Mouse (Mus musculus): ENCODE measurements around the gene Acadvl.

Acadvl gene

GRCm38 (mm10) chr11:70000396-70000898 lies 14.8 kb downstream of the Acadvl start, which contains the start of gene Dvl2:
Gene Dvl2, plus strand, starts transcription at chr11:70000595.
- peak; percentile 91 for DNase-seq

DNA sequence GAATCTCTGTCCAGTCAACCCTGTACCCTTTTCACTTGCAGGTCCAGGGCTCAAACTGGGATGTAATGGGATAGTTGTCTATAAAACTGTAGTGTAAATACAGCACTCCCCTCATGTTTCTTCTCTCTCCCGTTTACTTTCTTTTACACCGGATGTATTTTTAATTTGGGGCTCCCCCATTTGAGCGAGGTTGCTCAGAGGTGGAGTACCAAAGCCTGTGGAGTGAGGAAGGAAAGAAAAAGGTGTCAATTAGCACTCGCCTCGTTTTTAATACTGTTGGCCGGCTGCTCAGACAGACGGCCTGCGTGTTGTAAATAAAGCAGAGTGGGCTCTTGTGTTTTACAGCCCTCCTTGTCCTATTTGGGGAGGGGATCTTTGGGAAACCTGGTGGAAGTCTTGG lies 15.5 kb downstream of the Acadvl start:
- no peak for DNase-seq

GRCm38 (mm10) chr11:69998567-69999491 lies 16.4 kb downstream of the Acadvl start:
- peak; percentile 46 for DNase-seq

GRCm38 (mm10) chr11:69997070-69997509 lies 18.1 kb downstream of the Acadvl start:
- peak; percentile 95 for DNase-seq

GRCm38 (mm10) chr11:69996161-69997061 lies 18.8 kb downstream of the Acadvl start:
- peak; percentile 83 for DNase-seq

DNA sequence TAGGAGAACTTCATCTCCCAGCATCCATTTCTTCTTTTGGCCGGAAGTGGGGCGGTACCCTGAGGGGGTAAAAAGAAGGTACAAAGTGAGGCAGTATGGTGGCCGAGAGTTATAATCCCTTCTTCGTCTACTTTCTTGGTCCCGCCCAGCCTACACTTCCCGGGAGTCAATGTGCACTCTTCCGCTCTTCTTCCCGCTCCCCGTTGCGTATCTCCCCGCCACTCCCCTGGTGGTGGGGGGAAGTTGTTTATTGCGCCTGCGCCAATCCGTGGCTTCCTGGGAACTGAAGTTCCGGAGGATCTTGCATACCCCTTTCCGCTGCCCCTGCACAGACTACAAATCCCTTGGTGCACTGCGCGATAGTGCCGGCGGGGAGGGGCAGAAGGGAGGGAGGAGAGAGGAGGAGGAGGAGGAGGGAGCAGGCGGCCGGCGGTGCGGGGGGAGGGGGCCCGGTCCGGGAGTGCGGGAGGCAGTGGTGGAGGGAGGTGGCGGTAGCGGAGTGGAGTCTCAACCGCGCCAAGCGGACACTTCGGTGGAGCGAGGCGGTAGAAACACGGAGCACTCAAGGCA lies 19.7 kb downstream of the Acadvl start, which contains the start of gene Phf23:
Gene Phf23, plus strand, starts transcription at position 387 of the 570 bp plus-strand sequence.
- DNase-seq = peak; percentile 98

GRCm38 (mm10) chr11:69994401-69995090 lies 20.7 kb downstream of the Acadvl start:
- DNase-seq = no peak

GRCm38 (mm10) chr11:69992932-69993331 lies 22.3 kb downstream of the Acadvl start:
- no peak for DNase-seq

- DNase-seq = no peak
Observed at GRCm38 (mm10) chr11:69992396-69992795, 22.8 kb downstream of the Acadvl start.

DNA sequence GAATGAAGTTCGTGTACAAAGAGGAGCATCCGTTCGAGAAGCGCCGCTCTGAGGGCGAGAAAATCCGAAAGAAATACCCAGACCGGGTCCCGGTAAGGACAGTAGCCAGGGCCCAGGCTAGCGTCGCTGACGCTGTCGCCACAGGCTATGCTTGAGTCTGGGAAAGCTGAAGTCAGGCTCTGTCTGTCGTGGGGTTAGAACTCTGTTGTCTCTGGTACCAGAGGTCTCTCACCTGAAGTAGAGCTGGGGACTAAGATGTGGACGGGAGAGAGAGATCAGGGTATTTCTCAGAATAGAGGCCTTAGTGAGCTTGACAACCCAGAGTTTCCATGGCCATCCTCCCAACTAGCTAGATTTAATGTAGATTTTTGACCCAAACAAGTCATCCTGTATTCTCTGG lies 23.5 kb downstream of the Acadvl start:
- DNase-seq = no peak

GRCm38 (mm10) chr11:69990850-69991691 lies 24.1 kb downstream of the Acadvl start, which contains the start of gene Gabarap:
Gene Gabarap, plus strand, starts transcription at chr11:69991143.
- peak; percentile 96 for DNase-seq

GRCm38 (mm10) chr11:69989949-69990348 lies 25.3 kb downstream of the Acadvl start:
- no peak for DNase-seq

- no peak for DNase-seq
Observed at GRCm38 (mm10) chr11:69984431-69984830, 30.8 kb downstream of the Acadvl start.

GRCm38 (mm10) chr11:69983377-69983776 lies 31.8 kb downstream of the Acadvl start:
- DNase-seq = no peak

DNA sequence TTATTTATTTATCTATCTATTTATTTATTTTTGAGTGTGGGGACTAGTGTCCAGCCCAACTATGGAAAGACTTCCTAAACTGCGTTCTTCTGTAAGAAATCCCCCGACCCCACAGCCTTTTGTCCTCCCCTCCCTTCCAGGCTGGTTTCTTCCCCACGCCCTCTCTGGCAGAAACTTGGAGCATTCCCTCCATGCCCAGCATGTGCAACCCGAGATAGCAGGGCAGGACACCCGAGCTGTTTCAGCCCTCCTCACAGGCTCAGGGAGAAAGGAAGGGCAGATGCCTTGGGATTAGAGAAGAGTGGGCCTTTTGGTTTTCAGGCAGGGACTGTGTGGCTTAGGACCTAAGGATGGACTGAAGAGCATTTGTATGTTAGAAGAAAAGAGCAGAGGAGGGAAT lies 32.3 kb downstream of the Acadvl start:
- no peak for DNase-seq

DNA sequence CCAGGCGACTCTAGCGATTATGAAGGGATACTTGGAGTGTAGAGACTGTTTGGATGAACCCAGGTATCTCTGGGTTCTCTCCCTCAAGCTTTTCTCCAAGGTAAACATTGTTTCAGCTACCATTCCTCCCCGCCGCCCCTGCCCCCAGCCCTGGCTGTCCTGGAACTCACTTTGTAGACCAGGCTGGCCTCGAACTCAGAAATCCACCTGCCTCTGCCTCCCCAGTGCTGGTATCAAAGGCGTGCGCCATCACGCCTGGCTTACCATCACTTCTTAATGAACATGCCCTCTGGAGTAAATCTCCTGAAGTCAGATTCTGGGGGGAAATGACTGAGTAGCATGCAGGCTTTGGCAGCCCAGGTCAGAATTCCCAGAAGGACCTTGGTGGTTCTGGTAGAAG lies 33.0 kb downstream of the Acadvl start, which contains the start of gene Elp5:
Gene Elp5, minus strand, starts transcription at position 293 of the 400 bp plus-strand sequence.
- DNase-seq = no peak

DNA sequence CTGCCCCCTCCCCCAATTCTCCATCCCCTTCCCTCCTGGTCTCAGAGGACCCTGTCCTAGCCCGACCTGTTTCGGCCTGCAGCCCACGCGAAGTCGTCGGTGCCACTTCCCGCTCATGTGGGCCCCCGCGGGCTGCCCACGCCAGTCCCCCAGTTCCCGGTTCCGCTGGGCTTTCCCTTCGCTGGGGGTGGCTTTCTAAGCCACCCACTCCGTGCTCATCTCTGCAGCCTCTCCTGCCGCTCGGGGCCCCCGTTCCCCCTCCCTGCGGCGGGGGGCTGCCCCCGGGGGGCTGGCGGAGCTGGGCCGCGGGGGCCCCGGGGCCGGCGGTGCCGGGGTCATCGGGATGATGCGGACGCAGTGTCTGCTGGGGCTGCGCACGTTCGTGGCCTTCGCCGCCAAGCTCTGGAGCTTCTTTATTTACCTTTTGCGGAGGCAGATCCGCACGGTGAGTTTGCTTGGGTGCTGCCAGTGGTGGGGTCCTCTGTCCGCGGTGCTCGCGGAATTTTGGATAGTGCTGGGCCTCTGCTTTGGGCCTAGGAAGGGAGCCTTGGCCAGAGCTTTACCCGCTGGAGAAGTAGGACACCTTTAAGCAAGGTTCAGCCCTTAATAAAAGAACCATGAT lies 34.0 kb downstream of the Acadvl start, which contains the start of gene Ctdnep1:
Gene Ctdnep1, plus strand, starts transcription at position 16 of the 622 bp plus-strand sequence.
- DNase-seq = no peak

DNA sequence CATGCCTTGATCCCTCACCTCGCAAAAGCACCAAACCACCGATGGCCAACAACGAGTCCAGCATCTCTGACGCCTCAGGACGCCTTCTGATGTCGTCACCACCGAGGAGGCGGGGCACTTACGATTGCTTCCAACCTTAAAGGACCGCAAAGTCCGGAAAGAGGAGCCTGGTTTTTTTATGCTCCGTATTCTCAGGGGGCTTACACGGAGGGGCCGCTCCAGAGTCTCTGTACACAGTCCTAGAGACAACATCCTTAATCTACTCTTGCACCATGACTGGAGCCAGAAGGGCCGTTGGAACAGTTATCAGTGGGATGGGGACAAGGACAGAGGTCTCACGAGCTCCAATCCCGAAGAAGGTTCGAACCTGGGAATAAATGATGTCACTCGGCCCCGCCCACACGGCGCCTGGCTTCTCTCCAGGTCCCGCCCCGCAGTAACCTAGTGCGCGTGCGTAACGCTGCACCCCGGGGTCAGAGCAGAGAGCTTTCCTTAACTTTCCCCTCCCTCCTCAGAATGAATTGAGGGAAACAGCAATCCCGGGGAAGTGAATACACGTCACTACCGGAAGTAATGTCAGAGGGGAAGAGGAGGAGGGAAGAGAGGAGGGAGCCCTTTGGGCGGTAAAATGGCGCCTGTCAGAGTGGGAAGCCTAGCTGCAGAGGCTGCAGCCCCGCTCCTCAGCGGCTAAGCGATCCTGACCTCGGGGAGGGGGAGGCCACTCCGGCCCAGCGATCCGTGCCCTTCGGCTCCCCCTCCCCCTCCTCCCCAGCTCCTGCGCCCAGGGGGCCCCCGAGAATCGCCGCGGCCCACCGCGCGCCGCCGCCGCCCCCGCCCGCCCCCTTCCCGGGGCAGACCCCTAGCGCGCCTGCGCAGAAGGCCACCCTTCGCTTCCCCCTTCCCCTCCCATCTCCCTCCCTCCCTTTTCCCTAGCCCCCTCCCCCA lies 34.7 kb downstream of the Acadvl start:
- DNase-seq = peak; percentile 91

DNA sequence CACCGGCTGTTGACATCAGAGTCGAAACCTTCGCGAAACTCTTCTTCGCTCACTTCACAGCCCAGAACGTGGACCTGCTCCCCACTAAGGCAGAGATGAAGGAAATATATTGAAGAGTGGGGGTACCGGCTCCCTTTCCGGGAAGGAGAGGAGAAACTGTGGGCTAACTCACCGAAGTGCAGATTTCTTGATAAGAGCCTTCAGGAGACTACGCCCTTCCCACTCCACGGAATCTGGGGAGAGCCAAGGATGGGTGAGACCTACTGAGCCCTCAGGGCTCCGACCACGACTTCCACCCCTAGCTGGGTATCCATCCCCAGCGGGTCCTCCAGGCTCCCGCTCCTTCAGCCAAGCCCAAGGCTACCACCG lies 35.4 kb downstream of the Acadvl start:
- no peak for DNase-seq
